Mouse (Mus musculus) MEL-GATA-1-ER (cell line): ENCODE measurements at regions not wholly inside any gene's neighbourhood (a gene's known extent, or its start where the extent isn't known, plus 50 kb on each side); places are given as distances from the start of the nearest gene placed in this dataset.

Experiments used
- DNase-seq: peaks from one replicate; pipeline ENCODE4 v3.0.0-alpha.2; 2012; ENCODE audit warnings: low read depth; ENCODE audit errors: extremely low read depth

GRCm38 (mm10) chr8:92732229-92732628, 58.1 kb downstream of the Irx6 start:
- DNase-seq: no peak

GRCm38 (mm10) chr8:92735646-92736045, 61.6 kb downstream of the Irx6 start:
- DNase-seq: no peak

DNA sequence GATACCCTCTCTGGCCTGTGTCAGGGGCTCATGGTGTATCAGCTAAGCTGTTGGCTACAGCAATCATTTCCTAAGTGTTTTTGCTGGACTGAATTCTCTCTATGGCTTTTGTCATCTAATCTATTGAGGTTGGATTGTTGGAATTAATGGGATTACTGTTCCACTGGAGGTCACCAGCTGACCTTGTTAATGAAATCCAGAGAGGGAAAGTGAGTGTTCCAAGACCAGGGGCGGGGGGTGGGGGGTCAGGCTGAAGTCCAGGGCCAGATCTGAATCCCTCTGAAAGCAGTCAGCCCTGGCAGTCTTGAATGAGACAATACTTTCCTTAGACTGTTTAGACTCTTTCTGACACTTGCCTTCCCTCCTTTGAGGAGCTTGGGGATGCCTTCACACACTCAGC, 64.0 kb downstream of the Irx6 start:
- DNase-seq: no peak

GRCm38 (mm10) chr8:92740286-92740808, 66.3 kb downstream of the Irx6 start:
- DNase-seq: no peak

DNA sequence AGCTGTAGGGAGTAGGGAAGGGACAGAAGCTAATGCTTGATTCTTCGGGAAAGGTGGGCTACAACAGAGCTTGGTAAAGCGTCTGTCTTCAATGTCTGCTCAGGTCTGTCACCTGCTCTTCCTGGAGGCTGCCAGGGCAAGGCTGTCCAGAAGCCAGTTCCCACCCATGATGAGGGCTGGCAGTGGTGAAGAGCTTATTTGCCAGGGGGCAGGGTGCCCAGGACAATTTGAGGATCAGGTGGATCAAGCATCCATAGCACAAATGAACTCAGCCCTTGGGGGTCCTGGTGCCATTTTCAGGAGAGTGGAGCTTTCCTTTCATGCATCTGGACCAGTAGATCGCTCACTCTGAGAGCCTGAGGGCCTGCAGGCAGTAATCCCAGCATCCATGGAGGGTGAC, 67.7 kb downstream of the Irx6 start:
- DNase-seq: no peak

DNA sequence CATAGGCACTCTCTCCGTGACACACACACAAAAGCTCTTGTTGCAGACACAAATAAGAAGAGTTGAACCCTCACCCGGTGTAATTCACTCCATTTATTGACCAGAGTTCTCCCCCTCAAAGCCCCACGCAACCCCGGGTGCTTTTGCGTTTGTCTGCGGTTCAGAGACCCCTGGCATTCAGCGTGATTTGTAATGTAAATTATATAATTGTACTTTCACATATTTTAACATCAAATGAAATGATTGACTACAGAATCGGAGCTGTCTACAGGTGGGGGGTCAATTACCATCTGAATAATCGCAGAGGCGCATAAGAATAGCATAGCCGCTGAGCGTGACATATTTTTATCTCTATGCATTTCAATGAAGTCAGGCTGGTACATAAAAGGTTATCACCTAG, 69.0 kb downstream of the Irx6 start:
- no peak for DNase-seq

- DNase-seq: no peak
These were observed 73.0 kb downstream of the Irx6 start for GRCm38 (mm10) chr8:92747086-92747485.

DNA sequence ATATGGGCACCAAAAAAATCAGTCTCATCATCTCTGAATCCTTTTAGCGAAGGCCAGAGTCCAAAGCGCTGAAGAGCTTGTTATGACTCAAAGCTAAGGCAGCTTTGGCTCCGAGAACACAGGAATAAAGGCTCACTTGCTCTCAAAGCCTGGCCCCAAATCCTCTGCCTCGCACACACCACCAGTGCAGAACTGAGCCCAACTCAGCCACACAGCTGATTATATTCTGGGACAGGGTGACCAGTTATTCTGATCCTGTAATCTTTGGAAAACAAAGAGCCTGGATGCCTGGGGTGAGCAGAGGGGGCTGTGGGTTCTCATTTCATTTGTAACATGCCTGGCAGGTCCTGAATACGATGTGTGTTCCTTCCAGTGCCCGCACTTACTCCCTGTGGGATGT, 73.9 kb downstream of the Irx6 start:
- no peak for DNase-seq

DNA sequence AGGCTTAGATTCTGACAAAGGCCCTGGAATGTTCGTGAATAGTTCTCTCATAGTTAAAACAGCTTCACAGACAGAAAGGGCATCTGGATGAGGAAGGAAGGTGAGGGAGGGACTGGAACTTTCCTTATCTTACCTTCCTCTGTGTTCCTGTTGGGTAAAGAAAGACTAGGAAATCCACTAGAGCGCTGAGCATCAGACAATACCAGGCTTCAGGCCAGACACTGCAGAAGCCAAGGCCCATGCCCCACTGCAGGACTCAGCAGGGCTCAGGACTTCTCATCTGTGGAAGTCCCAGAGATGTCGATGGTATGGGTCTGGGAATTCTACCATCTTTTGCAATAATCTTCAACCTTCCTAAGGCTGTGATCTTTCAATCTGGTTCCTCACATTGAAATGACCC, 67.2 kb upstream of the Mmp2 start:
- no peak for DNase-seq

GRCm38 (mm10) chr8:92760933-92761332, 66.2 kb upstream of the Mmp2 start:
- DNase-seq: no peak

DNA sequence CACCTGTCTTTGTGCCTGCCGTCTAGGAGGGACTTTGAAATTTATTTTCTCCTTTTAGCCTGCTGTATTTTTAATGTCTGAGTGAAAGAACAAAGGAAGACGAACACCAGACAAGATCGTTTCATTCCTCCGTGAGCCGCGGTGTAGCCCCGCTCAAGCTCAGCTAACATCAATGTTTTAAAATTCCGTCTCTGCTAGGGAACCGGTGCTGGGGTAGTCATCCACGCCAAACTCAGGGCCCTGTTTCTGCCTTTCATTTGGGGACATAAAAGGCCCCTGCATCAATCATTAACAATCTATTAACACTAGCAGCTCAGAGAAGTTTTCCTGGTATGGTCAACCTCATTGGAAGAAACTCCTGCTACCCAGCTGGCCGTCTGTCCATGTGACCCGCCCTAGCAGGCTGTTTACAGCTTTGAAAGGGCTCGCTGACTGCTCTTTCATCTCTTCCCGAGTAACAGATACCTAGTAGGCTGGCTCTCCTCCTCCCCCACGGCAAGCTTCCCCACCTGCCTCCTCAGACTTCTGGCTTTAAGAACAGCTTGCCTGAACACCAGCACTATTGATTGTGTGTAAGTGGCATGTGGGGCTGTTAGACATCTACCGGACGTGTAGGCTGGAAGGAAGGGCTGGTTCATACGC, 65.0 kb upstream of the Mmp2 start:
- DNase-seq: no peak

- peak; percentile 63 for DNase-seq
These were observed 55.0 kb upstream of the Mmp2 start for GRCm38 (mm10) chr8:92771856-92772650.

DNA sequence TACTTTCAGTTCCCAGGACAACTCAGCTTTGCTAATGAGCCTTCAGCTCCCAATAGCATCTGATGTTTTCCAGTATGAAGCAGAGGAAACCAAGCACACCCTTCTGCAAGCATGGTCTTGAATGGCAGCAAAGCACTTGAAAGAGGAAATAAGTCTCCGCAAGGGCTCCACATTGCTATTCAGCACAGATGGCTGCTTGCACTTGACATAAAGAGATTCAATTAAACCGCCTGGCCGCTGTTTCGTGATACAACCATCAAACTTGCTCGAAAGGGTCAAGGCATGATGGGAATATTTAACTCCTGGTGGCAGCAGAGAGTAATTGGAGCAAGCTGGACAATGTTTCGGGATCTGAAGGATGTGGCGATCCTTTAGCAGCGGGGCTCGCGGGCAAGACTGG, 54.3 kb upstream of the Mmp2 start:
- no peak for DNase-seq

- no peak for DNase-seq
These were observed 51.9 kb upstream of the Mmp2 start for GRCm38 (mm10) chr8:92775186-92775585.

GRCm38 (mm10) chr8:92777106-92777505, 50.0 kb upstream of the Mmp2 start:
- DNase-seq: no peak
